Mouse (Mus musculus) intestine, postnatal 0 days (tissue): ENCODE data around the gene Zbtb9. TPM values are rescaled to one million over a fixed set of nuclear protein-coding genes. Genes with fewer than 3 reads are reported as not detected.

Experiments used
- ATAC-seq: fragments of 200-750 bp; cut with Nextera tagmentation; 2 replicates; pipeline ENCODE4 v1.8.0; 2017; ENCODE audit warnings: mild to moderate bottlenecking, moderate TSS enrichment, moderate library complexity
- H3K27ac ChIP-seq: fragments of 300-500 bp; sonication (generic); 2 replicates; pipeline ENCODE4 v1.5.1; 2014; ENCODE audit warnings: mild to moderate bottlenecking, low read depth, low read length, moderate library complexity
- H3K27me3 ChIP-seq: fragments of 300-500 bp; sonication (generic); replicated peaks from 2 replicates; pipeline ENCODE4 v1.6.1; 2014; ENCODE audit warnings: low read length, mixed read lengths; ENCODE audit not compliant: control insufficient read depth, insufficient read depth
- H3K36me3 ChIP-seq: fragments of 300-500 bp; sonication (generic); 2 replicates; pipeline ENCODE4 v1.6.1; 2014; ENCODE audit warnings: mild to moderate bottlenecking, moderate library complexity; ENCODE audit not compliant: control insufficient read depth, insufficient read depth
- H3K4me1 ChIP-seq: fragments of 300-500 bp; sonication (generic); replicated peaks from 2 replicates; pipeline ENCODE4 v1.6.1; 2014; ENCODE audit warnings: antibody characterized with exemption, low read length, mixed read lengths; ENCODE audit not compliant: control insufficient read depth, insufficient read depth
- H3K4me2 ChIP-seq: fragments of 300-500 bp; sonication (generic); replicated peaks from 2 replicates; pipeline ENCODE4 v1.6.1; 2014; ENCODE audit warnings: low read depth, mild to moderate bottlenecking, moderate library complexity
- H3K4me3 ChIP-seq: fragments of 300-500 bp; sonication (generic); 2 replicates; pipeline ENCODE4 v1.5.1; 2014; ENCODE audit warnings: low read depth, low read length
- H3K9ac ChIP-seq: fragments of 300-500 bp; sonication (generic); 2 replicates; pipeline ENCODE4 v1.6.1; 2014; ENCODE audit warnings: mild to moderate bottlenecking, low read depth, low read length
- H3K9me3 ChIP-seq: fragments of 300-500 bp; sonication (generic); 2 replicates; pipeline ENCODE4 v1.6.1; 2016; ENCODE audit warnings: mixed run types; ENCODE audit not compliant: control insufficient read depth
- CTCF ChIP-seq: sonication (generic); IDR thresholded peaks from 2 replicates; pipeline ENCODE4 v1.5.1; 2016; ENCODE audit warnings: low read depth, mild to moderate bottlenecking, control low read depth, antibody characterized with exemption, moderate library complexity
- WGBS: fragments of 180-500 bp; shearing (Covaris S2); extraction: QIAGEN DNeasy Blood & Tissue Kit; methylation state at CpG from one replicate; pipeline ENCODE4 v1.1.7; 2014; 5-methylcytosine and 5-hydroxymethylcytosine counted together
- polyA plus RNA-seq: library from polyadenylated mRNA; unstranded; fragments of >200 nt; fragmentation: Nextera tagmentation; extraction: Ambion mirVana; gene quantifications from 2 replicates; pipeline ENCODE4 v1.2.1, GENCODE M21; 2015

Gene Zbtb9
- polyA plus RNA-seq, 1 experiment from 2014 or later = 6.5 TPM

DNA sequence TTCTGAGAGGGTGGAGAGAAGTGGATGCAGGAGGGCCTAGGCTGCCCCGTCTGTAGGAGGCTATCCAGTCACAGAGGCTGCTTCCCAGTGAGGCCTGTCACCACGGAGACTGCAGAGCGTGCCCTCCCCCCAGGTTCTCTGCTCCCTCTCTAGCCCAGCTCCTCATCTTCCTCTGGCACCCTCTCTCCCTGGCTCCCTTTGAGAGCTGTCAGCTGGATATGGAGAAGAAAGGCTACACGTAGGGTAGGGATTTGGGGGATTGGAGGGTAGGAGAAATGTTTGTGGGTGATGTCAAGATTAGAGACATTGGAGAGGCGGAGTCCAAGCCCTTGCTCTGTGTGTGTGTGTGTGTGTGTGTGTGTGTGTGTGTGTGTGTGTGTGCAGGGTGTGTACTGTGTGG lies 23.1 kb upstream of the Zbtb9 start:
- Histone ChIP-seq H3K9ac (no peak overlapping the region), H3K36me3 (no peaks in the 10 kb centered on the region), H3K27me3 (no peaks in the 10 kb centered on the region), H3K4me3 (no peak overlapping the region), H3K4me2 (peak overlapping the region; percentile 100; the same call in 1 of the 2 replicates), H3K27ac (no peak overlapping the region), H3K9me3 (no peaks in the 10 kb centered on the region), H3K4me1 (peaks cover 7% of the 10 kb centered on the region; the same call in 1 of the 2 replicates)
- ATAC-seq = no peak
- no peak for TF ChIP-seq CTCF
- 59% methylated on average over 5 of the region's 5 CpGs for WGBS

DNA sequence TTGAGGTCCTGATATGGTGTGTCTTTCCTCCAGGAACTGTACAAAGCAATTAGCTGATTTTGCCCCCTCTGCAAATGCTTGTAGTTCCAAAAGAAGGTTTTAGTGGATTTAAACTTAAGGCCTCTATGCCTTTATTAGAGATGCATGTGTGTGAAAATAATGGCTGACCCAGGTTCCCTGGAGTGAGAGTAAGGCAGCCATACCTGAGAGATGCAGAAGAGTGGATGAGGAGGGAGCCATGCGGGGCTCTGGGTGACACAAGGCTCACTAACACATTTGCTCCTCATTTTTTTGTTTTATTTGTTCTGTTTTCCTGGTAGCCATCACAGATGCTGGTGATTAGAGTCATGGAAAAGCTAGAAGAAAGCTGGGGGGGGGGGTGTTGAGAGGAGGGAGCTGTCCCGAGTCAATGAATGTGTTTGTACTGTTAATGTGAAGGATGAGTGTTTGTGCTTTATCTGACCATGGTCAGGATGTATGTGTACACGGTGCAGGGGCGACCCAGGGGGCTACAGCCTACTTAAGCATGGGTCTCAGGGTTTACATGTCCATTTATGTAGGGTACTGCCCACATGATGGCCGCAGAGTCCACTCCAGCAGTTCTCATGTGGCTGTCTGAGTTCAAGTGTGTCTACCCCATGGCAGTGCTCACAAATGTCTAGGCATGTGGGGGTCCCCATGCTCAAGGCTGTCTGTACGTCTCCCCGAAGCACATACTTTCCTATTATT lies 22.2 kb upstream of the Zbtb9 start:
- Histone ChIP-seq H3K27me3 (no peaks in the 10 kb centered on the region), H3K9me3 (no peaks in the 10 kb centered on the region), H3K9ac (no peak overlapping the region), H3K27ac (no peak overlapping the region), H3K4me2 (peak overlapping the region; percentile 55), H3K36me3 (no peaks in the 10 kb centered on the region), H3K4me1 (peaks cover 7% of the 10 kb centered on the region; the same call in 1 of the 2 replicates), H3K4me3 (no peak overlapping the region)
- no peak for TF ChIP-seq CTCF
- 52% methylated on average over 7 of the region's 7 CpGs for WGBS
- ATAC-seq = no peak

DNA sequence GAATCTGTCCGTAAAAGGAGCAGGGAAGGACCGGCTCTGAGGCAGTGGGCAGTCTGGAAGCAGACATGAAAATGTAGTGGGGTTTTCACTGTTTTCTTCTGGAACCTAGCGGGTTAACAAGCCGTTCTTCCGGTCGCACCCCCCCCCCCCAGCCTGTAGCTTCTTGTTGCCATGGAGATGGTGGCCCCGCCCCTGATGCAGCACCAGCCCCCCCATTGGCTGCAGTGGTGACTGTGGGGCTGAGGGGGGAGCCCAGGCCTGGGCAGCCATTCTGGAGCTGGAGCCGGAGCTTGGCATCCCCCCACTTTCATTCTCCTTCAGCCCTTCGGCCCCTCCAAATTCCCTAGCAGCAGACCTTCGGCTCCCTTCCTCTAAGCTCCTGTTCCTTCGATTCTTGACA lies 21.6 kb upstream of the Zbtb9 start:
- Histone ChIP-seq H3K27ac (no peak overlapping the region), H3K9ac (no peak overlapping the region), H3K9me3 (no peaks in the 10 kb centered on the region), H3K4me1 (peaks cover 7% of the 10 kb centered on the region; the same call in 1 of the 2 replicates), H3K36me3 (no peaks in the 10 kb centered on the region), H3K4me2 (peak overlapping the region; percentile 55), H3K27me3 (no peaks in the 10 kb centered on the region), H3K4me3 (peak overlapping the region; percentile 17; the same call in 1 of the 2 replicates)
- TF ChIP-seq CTCF = no peak
- ATAC-seq = no peak
- 10% methylated on average over 11 of the region's 11 CpGs for WGBS

DNA sequence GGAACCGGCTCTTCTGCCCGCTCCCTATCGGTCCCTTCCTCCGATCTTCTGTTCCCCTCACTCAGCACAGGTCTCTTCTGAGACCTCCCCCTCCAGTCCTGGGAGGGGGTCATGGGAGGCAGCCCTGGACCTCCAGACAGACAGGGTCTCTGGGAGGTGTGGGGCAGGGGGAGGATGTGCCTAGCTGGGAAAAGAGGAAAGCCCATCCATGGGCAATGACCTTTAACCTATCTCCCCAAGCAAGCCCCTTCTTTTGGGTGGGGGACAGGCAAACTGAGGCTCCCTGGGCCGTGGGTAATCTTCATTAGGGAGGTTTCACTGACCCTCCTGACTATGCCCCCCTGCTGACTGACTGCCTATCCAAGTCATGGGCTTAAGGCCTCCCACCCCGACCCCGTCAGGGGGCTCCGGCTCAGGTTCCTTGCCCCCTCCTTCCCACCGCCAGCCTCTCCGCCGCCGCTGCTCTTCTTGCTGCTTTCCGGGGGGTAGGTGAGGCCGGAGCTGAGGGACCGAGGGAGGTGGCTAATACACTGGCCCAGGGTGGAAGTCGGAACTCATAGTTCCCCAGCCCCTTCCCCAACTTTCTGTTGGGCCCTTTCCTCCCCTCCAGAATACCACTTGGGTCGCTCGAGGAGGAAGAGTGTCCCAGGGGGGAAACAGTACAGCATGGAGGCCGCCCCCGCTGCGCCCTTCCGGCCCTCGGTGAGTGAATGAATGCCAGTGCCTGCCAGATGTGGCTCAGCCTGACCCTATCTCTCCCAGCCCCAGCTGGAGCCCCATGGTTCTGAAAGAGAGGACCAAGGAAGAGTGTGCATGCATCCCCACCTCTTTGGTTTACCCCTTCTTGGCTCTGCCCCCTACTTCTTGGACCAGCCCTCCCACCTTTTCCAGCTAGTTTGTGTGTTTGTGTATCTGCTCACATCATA lies 20.8 kb upstream of the Zbtb9 start:
- Histone ChIP-seq H3K9ac (no peak overlapping the region), H3K4me1 (peaks cover 7% of the 10 kb centered on the region; the same call in 1 of the 2 replicates), H3K36me3 (peaks cover 5% of the 10 kb centered on the region; the same call in 1 of the 2 replicates), H3K27me3 (no peaks in the 10 kb centered on the region), H3K4me3 (peak overlapping the region; percentile 17; the same call in 1 of the 2 replicates), H3K9me3 (no peaks in the 10 kb centered on the region), H3K27ac (no peak overlapping the region), H3K4me2 (peak overlapping the region; percentile 55)
- TF ChIP-seq CTCF = no peak
- WGBS = 42% methylated on average over 23 of the region's 23 CpGs
- no peak for ATAC-seq

DNA sequence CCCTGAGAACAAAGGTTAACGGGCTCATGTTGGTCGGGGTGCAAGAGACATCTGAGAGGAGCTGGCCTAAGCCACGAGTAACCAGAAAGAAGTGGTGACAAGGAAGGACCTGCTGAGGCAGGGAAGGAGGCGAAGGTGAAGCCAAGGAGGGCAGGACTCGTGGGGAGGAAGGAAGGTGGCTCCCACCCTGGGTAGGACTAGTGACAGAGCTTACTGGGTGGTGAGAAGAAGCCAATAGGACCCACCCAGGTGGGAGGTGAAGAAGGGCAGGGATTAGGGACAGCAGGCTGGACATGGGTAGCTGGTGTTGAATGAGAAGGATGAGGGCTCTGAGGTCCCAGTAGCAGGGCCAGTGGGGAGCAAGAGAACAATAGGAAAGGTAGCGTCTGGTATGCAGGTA lies 19.8 kb upstream of the Zbtb9 start:
- H3K27me3 ChIP-seq = no peaks in the 10 kb centered on the region
- ATAC-seq = no peak
- no peaks in the 10 kb centered on the region for H3K9me3 ChIP-seq
- peaks cover 7% of the 10 kb centered on the region; the same call in 1 of the 2 replicates for H3K4me1 ChIP-seq
- H3K9ac ChIP-seq = no peak overlapping the region
- H3K4me3 ChIP-seq = no peak overlapping the region
- no peak overlapping the region for H3K27ac ChIP-seq
- H3K36me3 ChIP-seq = peaks cover 14% of the 10 kb centered on the region; the same call in 1 of the 2 replicates
- no peak for TF ChIP-seq CTCF
- 53% methylated on average over 6 of the region's 6 CpGs for WGBS
- peak overlapping the region; percentile 52; the same call in 1 of the 2 replicates for H3K4me2 ChIP-seq

DNA sequence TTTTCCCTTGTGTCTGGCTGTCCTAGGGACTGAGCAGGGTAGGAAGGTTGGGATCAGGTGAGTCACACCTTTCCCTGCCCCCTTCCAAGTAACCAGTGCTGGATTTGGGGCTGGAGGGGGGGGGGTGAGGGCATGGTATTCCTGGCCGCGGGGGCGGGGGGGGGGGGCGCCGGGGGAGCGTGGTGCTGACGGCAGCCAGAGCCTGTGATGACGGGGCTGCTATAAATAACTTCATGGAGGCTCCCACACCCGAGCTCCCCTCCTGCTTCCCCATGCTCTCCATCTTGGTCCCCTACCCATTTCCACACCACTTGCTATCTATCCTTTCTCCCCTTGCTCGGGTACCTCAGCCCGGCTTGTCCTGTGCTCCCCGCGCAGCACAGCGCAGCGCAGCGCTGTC lies 19.2 kb upstream of the Zbtb9 start:
- Histone ChIP-seq H3K27me3 (no peaks in the 10 kb centered on the region), H3K9ac (no peak overlapping the region), H3K4me1 (peaks cover 7% of the 10 kb centered on the region; the same call in 1 of the 2 replicates), H3K4me3 (0 out of 2 replicates have a peak overlapping the region, but pooled peaks have one; percentile 9), H3K4me2 (peak overlapping the region; percentile 52), H3K27ac (no peak overlapping the region), H3K36me3 (peaks cover 14% of the 10 kb centered on the region; the same call in 1 of the 2 replicates), H3K9me3 (no peaks in the 10 kb centered on the region)
- no peak for TF ChIP-seq CTCF
- WGBS = 10% methylated on average over 10 of the region's 16 CpGs
- ATAC-seq = no peak
